Mouse (Mus musculus): ENCODE data around the gene Pafah2.

Pafah2 gene

DNA sequence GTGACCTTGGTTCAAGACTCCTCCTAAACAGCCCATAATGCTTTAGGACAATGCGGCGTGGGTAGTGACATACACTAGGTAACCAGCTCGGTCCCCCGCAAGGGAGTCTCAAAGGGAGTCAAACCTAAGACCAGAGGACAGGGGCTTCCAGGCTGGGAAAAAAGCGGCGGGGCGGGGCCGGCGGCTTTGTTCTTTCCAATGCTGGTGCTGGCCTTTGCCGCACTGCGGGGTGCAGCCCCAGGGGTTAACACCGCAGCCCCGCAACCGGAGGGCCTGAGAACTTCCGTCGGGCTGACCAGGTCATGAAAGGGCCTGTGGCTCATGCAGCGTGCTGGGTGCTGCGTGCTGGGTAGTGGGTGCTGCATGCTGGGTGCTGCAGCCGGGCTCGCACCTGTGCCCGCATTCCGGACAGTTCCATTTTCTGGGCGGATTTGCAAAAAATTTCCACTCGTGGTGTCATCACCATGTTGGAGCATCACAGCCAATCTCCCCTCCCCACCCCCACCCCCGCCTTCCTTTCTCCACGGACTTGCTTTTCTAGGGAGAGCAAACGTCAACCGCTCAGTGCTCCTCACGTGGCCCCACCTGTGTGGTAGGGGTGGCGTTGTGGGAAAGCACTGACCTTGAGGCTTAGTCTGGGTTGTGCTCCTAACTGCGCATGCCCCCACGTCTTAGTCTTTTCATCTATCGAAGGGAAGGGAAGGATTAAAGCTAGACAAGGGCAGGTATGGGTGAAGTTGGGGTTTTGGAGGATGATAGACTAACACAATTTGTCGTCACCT, 57.7 kb downstream of the Pafah2 start:
- POLR2A ChIA-PET, result interaction anchor here in 3 of 4 experiments (0.7 to 3.3 kb wide), 20 partner anchors 8 to 103 kb away, joined by 3 to 19 read pairs (median 4); partner anchors contain the start of gene Stmn1 (in 1 of the 3)
- CTCF ChIA-PET, result interaction anchor here in 2 of 4 experiments (0.6 to 1.9 kb wide), 4 partner anchors 42 to 90 kb away, joined by 3 to 5 read pairs (median 4); partner anchors contain the start of gene Pafah2 (in 1 of the 2)

DNA sequence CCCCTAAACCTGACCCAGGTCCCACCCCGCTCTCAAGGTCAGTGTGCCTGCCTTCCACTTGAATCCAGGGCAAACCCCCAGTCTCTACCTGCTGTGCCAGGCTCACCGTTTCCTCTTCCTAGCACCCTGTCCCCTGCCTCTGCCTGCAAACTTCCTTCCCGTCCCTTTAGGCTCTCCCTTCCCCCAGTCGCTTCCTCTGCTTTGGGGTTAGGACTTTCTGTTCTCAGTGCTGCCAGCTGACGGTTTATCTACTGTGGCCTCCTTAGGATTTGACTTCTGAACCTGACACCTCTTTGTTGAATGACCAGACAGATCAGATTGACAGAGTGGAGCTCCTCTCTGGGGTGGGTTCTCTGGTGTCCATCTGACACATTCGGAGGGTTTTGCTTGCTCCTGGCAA, 59.2 kb downstream of the Pafah2 start:
- CTCF ChIA-PET, result interaction anchor here in 1 of 4 experiments (0.6 to 1.7 kb wide), 3 partner anchors 19 to 423 kb away, joined by 3 to 4 read pairs (median 4); no protein-coding TSS in a partner anchor
- POLR2A ChIA-PET, result interaction anchor here in 2 of 4 experiments (0.9 to 3.3 kb wide), 8 partner anchors 9 to 73 kb away, joined by 3 to 32 read pairs (median 4); partner anchors contain the start of gene Stmn1 (in 2 of the 2)

DNA sequence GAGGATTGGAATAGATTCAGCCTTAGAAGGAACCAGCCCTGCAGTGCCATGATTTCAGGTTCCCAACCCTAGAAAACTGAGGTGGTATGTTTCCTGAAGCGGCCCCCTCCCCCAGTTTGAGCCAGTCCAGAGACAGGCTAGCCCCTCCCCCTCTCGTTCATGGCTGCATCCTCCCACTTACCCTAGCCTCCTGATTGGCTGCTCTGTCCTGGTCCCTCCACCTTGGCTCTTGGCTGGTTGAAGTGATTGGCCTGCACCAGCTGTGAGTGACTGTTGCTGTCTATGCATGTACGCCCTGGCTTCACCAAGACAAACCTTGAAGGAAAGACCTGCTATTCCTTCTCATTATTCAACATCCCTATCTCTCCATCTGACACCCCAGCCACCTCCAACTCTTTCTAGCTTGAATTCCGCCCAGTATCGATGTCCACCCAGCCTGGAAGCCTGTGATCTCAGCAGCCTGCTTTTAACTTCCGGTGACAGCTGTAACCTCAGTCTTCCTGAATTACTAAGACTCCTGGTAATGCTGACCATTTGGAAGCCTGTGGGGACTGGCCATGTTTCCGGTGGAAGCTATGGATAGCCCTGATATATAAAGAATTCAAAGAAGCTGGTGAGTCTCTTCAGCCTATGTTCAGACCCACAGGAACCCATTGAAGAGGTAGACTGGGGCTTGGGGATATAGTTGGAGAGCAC, 61.2 kb downstream of the Pafah2 start:
- ChIA-PET CTCF (interaction anchor here in 2 of 4 experiments (0.5 to 0.9 kb wide), 4 partner anchors 21 to 49 kb away, joined by 3 to 13 read pairs (median 4); no protein-coding TSS in a partner anchor), POLR2A (interaction anchor here in 3 of 4 experiments (0.7 to 3.3 kb wide), 16 partner anchors 10 to 466 kb away, joined by 3 to 50 read pairs (median 4); partner anchors contain the start of genes Stmn1 (in 3 of the 3), Pafah2 (in 1 of the 3) and Rsrp1 (in 1 of the 3))

DNA sequence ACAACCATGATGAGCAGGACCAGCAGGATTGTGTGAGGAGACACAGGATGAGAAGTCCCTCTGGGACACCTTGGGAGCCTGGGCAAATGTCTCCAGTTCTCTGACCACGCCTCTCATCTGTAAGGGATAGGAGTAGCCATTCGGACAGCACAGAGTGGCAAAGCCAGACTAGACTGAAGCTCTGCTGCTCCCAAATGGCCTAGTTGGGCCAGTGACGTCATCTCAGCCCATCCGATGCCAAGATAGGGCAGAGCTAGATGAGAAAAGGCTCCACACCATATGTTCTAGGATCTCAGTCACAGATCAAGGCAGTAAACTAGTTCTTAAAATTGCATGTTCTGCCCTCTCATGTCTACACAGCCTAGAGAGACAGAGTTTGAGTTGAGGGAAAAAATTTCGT, 62.7 kb downstream of the Pafah2 start:
- CTCF ChIA-PET, result interaction anchor here in 2 of 4 experiments (0.6 to 1.6 kb wide), 2 partner anchors 19 to 799 kb away, joined by 3 to 7 read pairs; no protein-coding TSS in a partner anchor

DNA sequence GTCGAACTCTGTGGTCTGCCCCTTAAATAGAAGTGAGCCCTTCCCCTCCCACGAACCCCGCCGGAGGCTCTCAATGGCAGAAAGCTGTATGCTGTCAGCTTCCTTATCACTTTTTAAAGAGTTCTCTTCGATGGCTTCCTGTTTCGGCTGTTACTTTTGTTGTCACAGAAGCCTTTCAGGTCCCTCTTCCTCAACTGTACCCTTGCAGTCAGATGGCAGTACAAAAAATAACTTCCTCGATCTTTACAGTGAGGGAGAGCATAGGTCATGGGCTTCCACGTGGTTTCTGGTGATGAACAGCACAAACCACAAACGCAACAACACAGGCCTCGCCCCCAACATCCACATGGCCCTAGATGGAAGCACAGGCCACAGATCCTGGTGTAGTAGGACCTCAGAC, 64.2 kb downstream of the Pafah2 start:
- CTCF ChIA-PET, result interaction anchor here in 1 of 4 experiments (1.6 kb wide), 1 partner anchor 18 kb away, joined by 7 read pairs; no protein-coding TSS in a partner anchor
- POLR2A ChIA-PET, result interaction anchor here in 2 of 4 experiments (0.5 to 0.8 kb wide), 4 partner anchors 10 to 385 kb away, joined by 3 read pairs; partner anchors contain the start of gene Paqr7 (in 1 of the 2)

More for the DNA sequence above, 62.7 kb downstream of the Pafah2 start:
- POLR2A ChIA-PET, result interaction anchor here in 2 of 4 experiments (0.6 to 3.3 kb wide), 10 partner anchors 9 to 325 kb away, joined by 3 to 50 read pairs (median 4); partner anchors contain the start of gene Stmn1 (in 1 of the 2)

DNA sequence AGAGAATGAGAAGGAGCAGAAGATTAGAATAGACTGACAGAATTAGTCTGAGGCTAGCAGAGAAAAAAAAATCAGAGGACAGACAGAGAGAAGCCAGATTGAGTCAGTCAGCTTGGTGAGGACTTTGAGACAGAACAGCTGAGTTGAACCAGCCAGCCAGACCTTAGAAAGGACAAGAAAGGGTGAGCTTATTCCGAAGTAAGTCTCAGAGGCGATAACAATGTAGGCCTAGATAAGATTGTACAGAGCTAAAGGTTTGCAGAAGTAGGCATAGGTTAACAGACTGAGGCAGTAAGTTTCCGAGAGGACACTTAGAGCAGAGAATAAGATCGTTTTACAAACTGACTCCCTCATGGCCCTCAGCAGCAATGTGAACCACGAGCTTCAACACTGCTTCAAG, 65.1 kb downstream of the Pafah2 start:
- POLR2A ChIA-PET, result interaction anchor here in 2 of 4 experiments (0.6 to 1.0 kb wide), 3 partner anchors 9 to 52 kb away, joined by 3 to 5 read pairs (median 3); no protein-coding TSS in a partner anchor

DNA sequence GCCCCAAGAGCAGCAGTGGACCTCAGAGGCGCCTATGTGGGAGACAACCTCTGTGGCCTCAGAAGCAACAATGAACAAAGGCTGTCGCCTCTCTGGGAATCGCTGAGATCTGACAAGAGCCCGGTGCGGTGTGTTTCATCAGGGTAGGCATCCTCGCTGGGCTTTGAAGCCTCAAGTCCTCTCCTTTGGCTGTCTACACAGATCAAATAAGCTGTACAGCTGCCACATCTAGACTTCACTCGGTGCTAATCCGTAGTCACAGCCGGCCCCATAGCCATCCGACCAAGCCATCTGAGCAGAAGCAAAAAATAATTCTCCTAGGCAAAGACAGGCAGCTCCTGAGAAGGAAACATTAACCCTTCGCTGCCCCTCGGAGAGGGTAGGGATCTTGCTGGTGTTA, 69.7 kb downstream of the Pafah2 start:
- ChIA-PET CTCF (interaction anchor here in 2 of 4 experiments (1.0 to 1.3 kb wide), 2 partner anchors 12 to 13 kb away, joined by 3 to 7 read pairs; no protein-coding TSS in a partner anchor), POLR2A (interaction anchor here in 3 of 4 experiments (0.5 to 14.9 kb wide), 15 partner anchors 8 to 1215 kb away, joined by 3 to 261 read pairs (median 15); partner anchors contain the start of gene Pafah2 (in 1 of the 3))

More for the DNA sequence above, 65.1 kb downstream of the Pafah2 start:
- CTCF ChIA-PET, result interaction anchor here in 2 of 4 experiments (1.0 kb wide), 2 partner anchors 15 to 50 kb away, joined by 3 read pairs; no protein-coding TSS in a partner anchor

DNA sequence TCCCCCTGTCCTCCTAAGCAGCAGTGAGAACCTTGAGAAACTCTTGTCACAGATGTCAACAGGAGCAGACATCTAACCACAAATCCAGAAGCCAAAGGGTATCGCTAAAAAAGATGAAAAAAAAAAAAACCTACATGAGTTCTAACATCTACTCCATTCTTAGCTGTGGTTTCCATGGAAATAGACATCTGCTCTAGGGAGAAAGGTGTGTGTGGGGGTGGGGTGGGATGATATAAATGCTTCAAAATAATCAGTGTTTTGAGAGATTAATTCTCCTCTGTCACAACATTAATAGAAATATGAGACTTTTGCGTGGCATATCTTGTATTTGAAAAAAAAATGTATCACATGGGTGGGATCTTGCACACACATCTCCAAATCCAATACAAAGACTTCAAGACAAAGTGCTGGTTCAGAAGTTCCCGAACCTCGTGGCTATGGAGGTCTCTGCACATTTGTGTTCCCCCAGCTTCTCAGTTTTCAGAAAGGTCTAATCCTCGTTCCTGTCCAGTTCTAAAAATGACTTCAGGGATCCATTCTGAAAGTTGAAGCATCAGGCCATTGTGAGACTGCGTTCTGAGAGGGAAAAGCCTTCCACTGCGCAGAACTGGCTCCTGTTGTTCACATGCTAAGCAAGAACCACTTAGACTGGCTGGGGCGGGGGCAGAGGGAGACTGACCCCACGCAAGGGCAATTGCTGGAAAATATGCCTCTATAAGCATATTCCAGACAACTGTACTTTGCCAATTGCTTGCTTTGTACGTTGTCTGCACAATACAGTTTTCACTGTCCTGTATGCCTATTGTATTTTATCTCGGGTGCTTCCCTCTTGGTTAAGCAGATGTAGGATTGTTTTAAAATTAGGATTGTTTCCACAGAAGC, 70.5 kb downstream of the Pafah2 start:
- ChIA-PET POLR2A (interaction anchor here (0.5 to 14.9 kb wide), 45 partner anchors 9 to 1680 kb away, joined by 3 to 261 read pairs (median 6); partner anchors contain the start of genes Pafah2 (in 3 of the 4), Cep85 (in 1 of the 4), Paqr7 (in 1 of the 4) and Pdik1l (in 1 of the 4)), CTCF (interaction anchor here in 3 of 4 experiments (0.8 to 3.0 kb wide), 8 partner anchors 11 to 280 kb away, joined by 3 to 24 read pairs (median 4); partner anchors contain the start of genes Cep85 (in 1 of the 3) and Pafah2 (in 1 of the 3))

DNA sequence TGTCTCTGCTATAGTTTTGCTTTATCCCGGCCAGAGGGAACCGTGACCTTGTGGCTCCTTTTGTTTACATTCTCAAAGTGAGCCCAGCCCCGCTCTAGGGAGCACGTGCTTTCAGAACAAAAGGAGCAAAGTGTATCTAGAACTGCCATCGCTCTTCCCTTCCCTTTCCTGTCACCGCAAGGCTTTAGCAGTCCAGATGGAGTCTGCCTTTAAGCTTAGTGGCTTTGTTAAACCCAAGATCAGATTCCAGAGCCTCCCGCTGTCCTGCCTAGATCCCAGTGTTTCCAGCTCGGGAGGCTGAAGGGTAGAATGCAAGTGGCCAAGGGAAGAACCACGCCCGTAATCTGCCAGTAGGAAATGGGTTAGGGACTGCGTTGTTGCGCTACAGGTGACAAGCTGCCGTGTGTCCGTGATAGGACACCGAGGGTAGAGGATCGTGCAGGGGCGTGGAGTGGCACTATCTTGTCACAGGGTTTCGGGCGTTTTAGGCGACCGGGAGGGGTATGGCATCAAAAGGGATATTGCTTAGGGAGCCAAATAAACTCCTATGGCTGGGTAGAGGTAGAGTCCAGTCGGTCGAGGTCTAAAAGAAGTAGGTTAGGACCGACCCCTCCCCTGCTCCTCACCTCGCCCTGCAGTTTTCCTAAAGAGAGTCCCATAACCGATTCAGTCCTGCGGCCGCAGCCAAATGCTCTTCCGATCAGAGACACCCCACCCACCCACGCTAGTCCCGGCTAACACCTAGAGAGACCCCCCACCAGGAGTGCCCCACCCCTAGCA, 71.5 kb downstream of the Pafah2 start:
- CTCF ChIA-PET, result interaction anchor here in 3 of 4 experiments (0.8 to 3.0 kb wide), 7 partner anchors 10 to 281 kb away, joined by 3 to 24 read pairs (median 4); partner anchors contain the start of genes Pafah2 (in 2 of the 3) and Cep85 (in 1 of the 3)
- POLR2A ChIA-PET, result interaction anchor here in 3 of 4 experiments (0.5 to 14.9 kb wide), 61 partner anchors 9 to 1679 kb away, joined by 3 to 261 read pairs (median 5); partner anchors contain the start of genes Pafah2 (in 3 of the 3), Cep85 (in 2 of the 3), Paqr7 (in 1 of the 3) and Pdik1l (in 1 of the 3)

DNA sequence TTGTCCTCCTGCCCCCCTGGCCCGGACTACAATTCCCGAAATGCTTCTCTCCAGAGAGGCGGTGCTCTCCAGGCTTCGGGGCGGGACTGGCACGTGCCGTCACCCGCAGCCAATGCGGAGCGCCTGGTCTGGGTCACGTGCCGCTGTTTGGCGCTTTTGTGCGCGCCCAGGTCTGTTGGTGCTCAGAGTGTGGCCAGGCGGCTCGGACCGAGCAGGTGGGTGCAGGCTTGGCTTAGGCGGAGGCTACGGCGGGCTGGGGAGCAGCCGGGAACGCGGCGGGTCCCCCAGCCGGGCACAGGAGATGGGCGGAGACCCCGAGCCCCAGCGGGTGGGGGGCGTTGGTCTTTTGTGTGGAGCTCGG, 72.1 kb downstream of the Pafah2 start, which contains the start of gene Stmn1:
Stmn1 (plus strand) TSS at position 106 of the 361 bp plus-strand sequence.
- CTCF ChIA-PET, result interaction anchor here in 3 of 4 experiments (0.6 to 3.0 kb wide), 8 partner anchors 9 to 281 kb away, joined by 3 to 24 read pairs (median 4); partner anchors contain the start of genes Pafah2 (in 2 of the 3) and Cep85 (in 1 of the 3)
- POLR2A ChIA-PET, result interaction anchor here (0.5 to 14.9 kb wide), 66 partner anchors 9 to 512 kb away, joined by 3 to 261 read pairs (median 4); partner anchors contain the start of genes Pafah2 (in 3 of the 4), Cep85 (in 2 of the 4), Aunip (in 1 of the 4) and Paqr7 (in 1 of the 4)

DNA sequence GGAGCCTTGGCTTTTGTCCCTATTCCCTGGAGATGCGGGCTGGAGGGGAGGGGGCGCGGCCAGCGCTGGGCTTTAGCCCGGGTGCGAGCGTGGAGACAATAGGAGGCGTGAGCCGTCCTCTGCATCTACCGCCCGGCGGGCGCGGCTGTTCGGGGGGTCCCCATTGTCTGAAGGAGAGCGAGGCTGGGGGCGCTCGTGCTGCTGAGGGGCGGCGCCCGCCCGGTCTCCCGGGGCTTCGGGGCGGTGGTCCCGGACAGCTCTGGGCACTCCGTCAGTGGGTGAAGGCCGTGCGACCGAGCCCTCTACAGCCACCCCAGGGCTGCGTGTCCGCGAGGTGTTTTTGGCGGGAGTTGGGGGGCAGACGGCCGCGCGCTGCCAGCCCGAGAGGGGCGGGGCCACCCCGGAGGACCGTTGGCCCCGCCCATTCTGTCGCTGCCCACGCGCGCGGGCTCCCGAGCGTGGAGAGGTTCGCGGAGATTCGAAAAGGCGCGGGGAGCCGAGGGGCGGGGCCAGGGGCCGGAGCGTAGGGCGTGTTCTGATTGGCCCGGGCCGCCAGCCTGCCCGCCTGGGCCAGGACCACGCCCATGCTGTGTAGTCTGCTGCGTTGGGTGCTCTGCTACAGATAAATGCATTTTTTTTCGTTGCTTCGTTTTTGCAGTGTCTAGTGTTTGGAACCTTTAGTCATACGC, 72.6 kb downstream of the Pafah2 start:
- POLR2A ChIA-PET, result interaction anchor here (0.6 to 14.9 kb wide), 59 partner anchors 8 to 512 kb away, joined by 3 to 261 read pairs (median 5); partner anchors contain the start of genes Cep85 (in 2 of the 4), Pafah2 (in 2 of the 4), Rsrp1 (in 2 of the 4) and Aunip (in 1 of the 4)

DNA sequence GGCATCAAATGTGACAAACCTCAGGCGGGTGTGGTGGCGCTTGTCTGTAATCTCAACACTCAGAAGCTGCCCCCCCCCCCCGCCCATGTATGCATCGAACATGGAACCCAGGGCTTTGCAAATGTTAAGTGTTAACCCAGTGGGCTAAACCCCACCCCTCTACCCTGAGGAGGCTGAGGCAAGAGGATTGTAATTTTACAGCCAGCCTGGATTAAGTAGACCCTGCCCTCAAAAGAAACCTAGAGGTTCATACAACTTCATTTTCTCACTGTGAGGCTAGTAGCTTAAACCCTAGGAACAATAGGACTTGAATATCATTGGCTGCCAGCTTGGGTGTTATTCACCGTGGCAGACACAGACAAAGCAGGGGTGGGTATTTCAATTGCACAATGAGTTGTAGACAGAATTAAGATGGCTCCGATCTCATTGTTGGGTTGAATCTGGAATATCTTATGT, 73.2 kb downstream of the Pafah2 start:
- ChIA-PET CTCF (interaction anchor here in 3 of 4 experiments (0.6 to 3.9 kb wide), 4 partner anchors 8 to 173 kb away, joined by 3 to 26 read pairs (median 16); partner anchors contain the start of gene Pafah2 (in 1 of the 3)), POLR2A (interaction anchor here in 3 of 4 experiments (0.5 to 14.9 kb wide), 24 partner anchors 9 to 454 kb away, joined by 3 to 261 read pairs (median 8); partner anchors contain the start of genes Aunip (in 1 of the 3), Pafah2 (in 1 of the 3), Paqr7 (in 1 of the 3) and Rsrp1 (in 1 of the 3))

More for the DNA sequence above, 72.6 kb downstream of the Pafah2 start:
- CTCF ChIA-PET, result interaction anchor here in 3 of 4 experiments (0.6 to 3.0 kb wide), 7 partner anchors 9 to 282 kb away, joined by 3 to 24 read pairs (median 4); partner anchors contain the start of genes Cep85 (in 1 of the 3) and Pafah2 (in 1 of the 3)

DNA sequence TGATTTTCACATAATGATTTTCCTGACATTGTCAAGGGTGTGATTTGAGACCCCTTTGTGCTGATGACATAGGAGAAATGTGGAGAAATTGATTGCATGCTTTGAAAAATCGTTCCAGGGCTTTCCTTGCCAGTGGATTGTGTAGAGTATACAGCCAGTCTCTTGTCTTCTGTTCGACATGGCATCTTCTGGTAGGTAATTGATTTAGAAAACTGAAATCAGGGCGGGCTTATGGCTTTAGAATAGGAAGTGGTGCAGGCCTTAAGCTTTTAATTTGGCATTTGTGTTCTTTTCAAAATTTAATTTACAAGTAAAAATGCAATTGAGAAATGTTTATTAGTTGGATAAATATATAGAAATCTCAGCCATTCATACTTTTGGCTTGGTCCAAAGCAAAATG, 73.9 kb downstream of the Pafah2 start:
- CTCF ChIA-PET, result interaction anchor here in 3 of 4 experiments (1.0 to 10.5 kb wide), 7 partner anchors 8 to 140 kb away, joined by 3 to 213 read pairs (median 7); partner anchors contain the start of gene Pafah2 (in 1 of the 3)
- POLR2A ChIA-PET, result interaction anchor here in 2 of 4 experiments (0.7 to 14.9 kb wide), 20 partner anchors 8 to 73 kb away, joined by 3 to 261 read pairs (median 9); partner anchors contain the start of genes Aunip (in 2 of the 2) and Pafah2 (in 1 of the 2)

DNA sequence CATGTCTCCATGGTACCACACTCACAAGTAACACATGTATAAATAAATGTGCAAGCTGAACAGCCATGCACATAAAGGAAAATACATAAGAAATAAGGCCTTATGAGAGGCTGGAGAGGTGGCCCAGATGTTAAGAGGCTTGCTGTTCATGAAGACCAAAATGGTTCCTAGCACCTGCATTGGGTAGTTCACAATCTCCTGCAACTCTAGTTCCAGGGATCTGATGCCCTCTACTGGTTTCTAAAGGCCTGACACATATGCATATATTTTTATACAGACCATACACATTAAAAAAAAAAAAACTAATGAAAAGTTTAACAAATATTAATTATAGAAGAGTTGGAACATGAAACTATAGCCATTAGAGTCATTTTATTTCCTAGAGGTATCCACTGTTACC, 75.3 kb downstream of the Pafah2 start:
- CTCF ChIA-PET, result interaction anchor here (0.6 to 10.5 kb wide), 19 partner anchors 9 to 798 kb away, joined by 3 to 213 read pairs (median 4); partner anchors contain the start of gene Pafah2 (in 4 of the 4)

More for the DNA sequence above, 75.3 kb downstream of the Pafah2 start:
- POLR2A ChIA-PET, result interaction anchor here (0.7 to 14.9 kb wide), 44 partner anchors 9 to 199 kb away, joined by 3 to 261 read pairs (median 5); partner anchors contain the start of genes Aunip (in 2 of the 4), Pafah2 (in 2 of the 4), Paqr7 (in 1 of the 4) and Slc30a2 (in 1 of the 4)
